Mouse (Mus musculus) heart, postnatal 10 days (tissue): ENCODE data around the gene Mapk3. TPM values are rescaled to one million over a fixed set of nuclear protein-coding genes. Genes with fewer than 3 reads are reported as not detected.

Experiments used
- DNase-seq, 2 experiments: peaks; one replicate each; pipeline ENCODE4 v3.0.0; 2021
- intact Hi-C: fragments of 180-260 bp; cut with DNase I; formaldehyde crosslinking; loops from one replicate; pipeline ENCODE4 v1.15.1; 2025
- total RNA-seq, 2 experiments: library from RNA; stranded (reverse); gene quantifications; 2 replicates each; pipeline ENCODE4 v1.2.3; 2021

The Mapk3 gene
- total RNA-seq, 2 experiments from 2014 or later, result 97.7 to 103 TPM

GRCm38 (mm10) chr7:126780971-126781635, 21.7 kb downstream of the Mapk3 start, which contains the start of gene Tbx6:
Gene Tbx6, plus strand, starts transcription at chr7:126781483.
- peak in 1 of 2 experiments; percentile 49 for DNase-seq
- intact Hi-C loops, result no loop called here

DNA sequence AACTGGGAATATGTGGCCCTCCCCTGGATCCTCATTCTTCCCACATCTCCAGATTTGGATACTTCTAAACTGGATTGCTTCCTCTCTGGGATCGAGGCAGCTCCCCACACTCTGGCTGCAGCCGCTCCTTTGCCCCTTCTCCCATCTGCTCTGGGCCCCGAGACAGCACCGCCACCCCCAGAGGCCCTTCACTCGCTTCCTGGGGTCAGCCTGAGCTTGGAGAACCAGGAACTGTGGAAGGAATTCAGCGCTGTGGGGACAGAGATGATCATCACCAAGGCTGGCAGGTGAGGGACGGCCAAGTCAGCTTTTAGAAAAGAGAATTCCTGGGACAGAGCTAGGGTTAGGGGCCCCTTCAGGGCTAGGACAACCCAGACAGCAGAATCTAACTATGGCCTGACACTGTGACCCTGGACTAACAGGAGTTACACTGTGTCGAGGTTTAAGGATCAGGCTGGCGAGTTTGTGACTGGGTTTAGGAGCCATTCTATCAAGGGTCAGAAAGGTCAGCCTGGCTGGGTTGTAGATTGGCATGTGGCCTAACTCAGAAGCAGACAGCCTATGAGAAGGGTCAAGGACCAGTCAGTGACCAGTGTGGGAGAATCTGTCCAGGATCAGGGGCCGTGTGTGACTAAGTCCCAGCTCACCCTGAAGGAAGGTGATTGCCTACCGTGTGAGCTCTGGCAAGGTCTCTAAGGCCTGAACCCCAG, 22.4 kb downstream of the Mapk3 start:
- intact Hi-C loops, result no loop called here
- DNase-seq, result no peak

DNA sequence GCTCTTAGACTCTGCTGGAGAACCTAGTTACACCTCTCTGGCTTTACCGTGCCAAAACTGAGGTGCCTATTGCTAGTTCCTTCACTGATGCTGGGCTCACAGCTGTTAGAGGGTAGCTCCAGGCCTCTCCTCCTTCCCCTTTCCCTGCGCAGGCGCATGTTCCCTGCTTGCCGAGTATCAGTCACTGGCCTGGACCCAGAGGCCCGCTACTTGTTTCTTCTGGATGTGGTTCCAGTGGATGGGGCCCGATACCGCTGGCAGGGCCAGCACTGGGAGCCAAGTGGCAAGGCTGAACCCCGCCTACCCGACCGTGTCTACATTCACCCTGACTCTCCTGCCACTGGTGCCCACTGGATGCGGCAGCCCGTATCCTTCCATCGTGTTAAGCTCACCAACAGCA, 23.3 kb downstream of the Mapk3 start:
- intact Hi-C loops, result no loop called here
- DNase-seq, result no peak

DNA sequence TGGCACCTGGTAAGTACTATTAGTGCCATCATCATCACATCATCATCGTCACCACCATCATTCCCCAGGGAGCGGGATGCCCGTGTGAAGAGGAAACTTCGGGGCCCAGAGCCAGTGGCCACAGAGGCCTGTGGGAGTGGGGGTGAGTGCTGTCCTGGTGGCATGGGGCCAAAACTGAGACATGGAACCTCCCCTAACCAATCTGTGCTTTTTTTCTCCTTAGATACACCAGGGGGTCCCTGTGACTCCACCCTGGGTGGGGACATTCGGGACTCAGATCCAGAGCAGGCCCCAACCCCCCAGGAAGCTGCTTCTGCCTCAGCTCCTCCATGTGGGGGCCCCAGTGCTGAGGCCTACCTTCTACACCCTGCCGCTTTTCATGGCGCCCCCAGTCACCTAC, 25.1 kb downstream of the Mapk3 start:
- DNase-seq, result no peak
- intact Hi-C loops, result no loop called here

DNA sequence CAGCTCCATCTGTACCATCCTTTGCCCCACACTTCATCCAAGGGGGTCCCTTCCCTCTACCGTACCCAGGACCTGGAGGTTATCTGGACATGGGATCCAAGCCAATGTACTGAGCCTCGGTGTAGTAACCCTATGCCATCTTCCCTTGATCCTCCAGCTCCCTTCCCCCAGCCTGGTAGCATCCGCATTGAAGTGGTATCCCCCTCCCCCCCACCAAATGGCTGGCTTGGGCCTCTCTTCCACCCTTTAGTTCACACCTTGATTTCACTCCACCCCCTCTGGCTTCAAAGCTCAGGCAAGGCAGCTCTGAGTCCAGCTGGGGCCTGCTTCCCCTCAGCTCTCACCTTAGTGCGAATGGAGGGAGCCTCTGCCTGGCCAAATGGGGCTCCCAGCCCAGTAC, 25.7 kb downstream of the Mapk3 start:
- no peak for DNase-seq
- intact Hi-C loops, result no loop called here

DNA sequence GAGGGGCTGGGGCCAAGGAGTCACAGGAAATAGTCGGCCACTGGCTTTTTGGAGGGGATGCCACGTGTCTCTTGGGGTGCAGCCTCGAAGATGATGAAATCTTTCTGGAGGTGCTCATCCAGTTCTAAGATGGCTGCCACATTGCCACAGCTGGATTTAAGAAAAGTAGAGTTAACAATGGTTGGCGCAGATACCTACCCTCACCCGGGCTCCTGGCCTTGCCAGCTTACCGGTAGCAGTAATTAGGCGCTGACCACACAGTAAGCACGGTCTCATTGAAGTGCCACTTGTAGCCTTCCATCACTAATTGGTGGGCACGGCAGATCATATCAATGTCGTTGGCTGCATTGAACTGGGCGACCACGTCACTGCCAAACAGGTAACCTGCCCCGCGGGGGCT, 26.7 kb downstream of the Mapk3 start:
- DNase-seq, result no peak
- intact Hi-C loops, result no loop called here

DNA sequence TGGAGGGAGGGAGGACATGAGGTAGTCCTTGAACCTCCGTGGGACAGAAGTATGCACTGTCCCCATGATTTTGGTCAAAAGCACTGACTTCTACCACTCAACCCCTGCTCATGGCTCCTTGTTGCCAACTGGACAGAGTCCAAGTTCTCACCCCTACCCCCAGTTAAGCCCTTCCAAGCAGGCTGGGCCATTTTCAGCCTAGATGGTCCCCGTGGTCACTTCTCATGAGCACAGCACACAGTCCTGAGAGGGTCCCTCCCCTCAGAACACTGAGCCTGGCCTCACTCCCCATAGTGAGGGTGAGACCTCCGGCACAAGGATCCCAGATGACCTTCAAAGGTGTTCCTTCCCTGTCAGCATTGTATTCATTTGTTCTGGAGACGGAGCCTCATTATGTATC, 29.7 kb downstream of the Mapk3 start:
- no peak for DNase-seq
- intact Hi-C loops, result no loop called here

GRCm38 (mm10) chr7:126791851-126792720, 32.7 kb downstream of the Mapk3 start, which contains the start of gene Ppp4c:
Gene Ppp4c, minus strand, starts transcription at chr7:126792496.
- DNase-seq, result peak; percentile 98 to 99
- intact Hi-C loops, result loop anchor here (2.0 kb wide), 1 partner anchor 31 kb away; no protein-coding TSS in a partner anchor

GRCm38 (mm10) chr7:126792721-126793443, 33.5 kb downstream of the Mapk3 start:
- no peak for DNase-seq
- intact Hi-C loops, result loop anchor here (2.0 kb wide), 1 partner anchor 32 kb away; no protein-coding TSS in a partner anchor

DNA sequence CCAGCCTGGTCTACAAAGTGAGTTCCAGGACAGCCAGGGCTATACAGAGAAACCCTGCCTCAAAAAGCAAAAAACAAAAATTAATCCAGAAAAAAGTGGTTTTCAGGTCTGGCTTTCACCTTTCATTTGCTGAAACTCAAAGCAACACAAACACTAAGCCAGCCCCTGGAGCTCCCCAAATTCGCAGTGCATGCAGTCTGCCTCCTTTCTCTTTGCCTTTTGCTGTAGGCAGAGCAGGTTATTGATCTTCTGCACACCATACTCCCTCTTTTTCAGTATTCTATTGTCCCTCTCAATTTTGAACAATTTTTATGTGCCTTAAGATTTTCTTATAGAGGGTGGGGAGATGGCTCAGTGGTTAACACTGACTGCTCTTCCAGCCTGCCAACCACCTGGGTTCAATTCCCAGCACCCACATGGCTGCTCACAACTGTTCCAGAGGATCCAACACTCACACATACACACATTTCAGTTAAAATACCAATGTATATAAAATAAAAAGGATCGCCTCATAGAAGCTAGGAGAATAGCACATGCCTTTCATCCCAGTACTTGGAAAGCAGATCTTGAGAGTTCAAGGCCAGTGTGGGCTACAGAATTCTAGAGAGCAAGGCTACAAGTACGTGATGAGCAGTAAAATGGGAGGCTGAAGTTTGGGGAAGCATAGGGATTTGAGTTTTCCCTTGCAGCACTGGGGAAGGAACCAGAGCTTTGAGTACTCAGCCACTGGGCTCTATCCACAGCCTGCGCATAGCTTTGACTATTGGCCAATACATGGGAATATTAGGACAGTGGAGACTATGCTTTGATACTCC, 34.3 kb downstream of the Mapk3 start:
- intact Hi-C loops, result loop anchor here (2.0 kb wide), 1 partner anchor 33 kb away; no protein-coding TSS in a partner anchor
- no peak for DNase-seq

GRCm38 (mm10) chr7:126794271-126794605, 34.8 kb downstream of the Mapk3 start:
- intact Hi-C loops, result no loop called here

GRCm38 (mm10) chr7:126795387-126796317, 36.3 kb downstream of the Mapk3 start:
- DNase-seq, result no peak
- intact Hi-C loops, result no loop called here

More at GRCm38 (mm10) chr7:126794271-126794605, 34.8 kb downstream of the Mapk3 start:
- DNase-seq, result no peak

DNA sequence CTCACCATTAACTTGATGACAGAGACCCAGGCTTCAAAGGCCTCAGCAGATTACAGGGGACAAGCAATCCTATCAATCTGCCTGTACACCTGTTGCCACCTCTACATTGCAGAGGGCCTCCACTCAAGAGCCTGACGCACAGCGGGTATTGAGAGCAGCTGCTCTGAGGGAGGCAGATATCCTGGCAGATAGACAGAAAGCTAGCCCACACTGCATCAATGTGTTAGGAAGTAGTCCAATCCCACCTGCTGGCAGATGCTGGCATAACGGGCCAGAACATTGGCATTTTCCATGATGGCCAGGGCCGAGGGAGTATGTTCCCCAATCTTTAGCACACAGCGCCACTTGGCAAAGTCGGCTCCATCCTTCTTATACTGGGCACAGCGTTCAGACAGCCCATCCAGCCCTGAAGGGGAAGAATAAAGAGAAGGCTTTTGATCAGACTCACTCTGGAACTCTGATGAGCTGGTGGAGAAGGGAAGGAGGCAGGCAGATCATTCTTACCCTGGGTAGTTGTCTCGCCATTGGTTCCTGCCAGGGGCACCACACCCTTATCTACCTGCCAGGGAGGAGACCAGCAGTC, 37.0 kb downstream of the Mapk3 start:
- peak in 1 of 2 experiments; percentile 50 for DNase-seq

GRCm38 (mm10) chr7:126797411-126798126, 38.2 kb downstream of the Mapk3 start, which contains the start of gene Fam57b:
Gene Fam57b, plus strand, starts transcription at chr7:126797668.
- intact Hi-C loops, result no loop called here
- DNase-seq, result peak; percentile 73 to 80

More for the DNA sequence above, 37.0 kb downstream of the Mapk3 start:
- intact Hi-C loops, result no loop called here

DNA sequence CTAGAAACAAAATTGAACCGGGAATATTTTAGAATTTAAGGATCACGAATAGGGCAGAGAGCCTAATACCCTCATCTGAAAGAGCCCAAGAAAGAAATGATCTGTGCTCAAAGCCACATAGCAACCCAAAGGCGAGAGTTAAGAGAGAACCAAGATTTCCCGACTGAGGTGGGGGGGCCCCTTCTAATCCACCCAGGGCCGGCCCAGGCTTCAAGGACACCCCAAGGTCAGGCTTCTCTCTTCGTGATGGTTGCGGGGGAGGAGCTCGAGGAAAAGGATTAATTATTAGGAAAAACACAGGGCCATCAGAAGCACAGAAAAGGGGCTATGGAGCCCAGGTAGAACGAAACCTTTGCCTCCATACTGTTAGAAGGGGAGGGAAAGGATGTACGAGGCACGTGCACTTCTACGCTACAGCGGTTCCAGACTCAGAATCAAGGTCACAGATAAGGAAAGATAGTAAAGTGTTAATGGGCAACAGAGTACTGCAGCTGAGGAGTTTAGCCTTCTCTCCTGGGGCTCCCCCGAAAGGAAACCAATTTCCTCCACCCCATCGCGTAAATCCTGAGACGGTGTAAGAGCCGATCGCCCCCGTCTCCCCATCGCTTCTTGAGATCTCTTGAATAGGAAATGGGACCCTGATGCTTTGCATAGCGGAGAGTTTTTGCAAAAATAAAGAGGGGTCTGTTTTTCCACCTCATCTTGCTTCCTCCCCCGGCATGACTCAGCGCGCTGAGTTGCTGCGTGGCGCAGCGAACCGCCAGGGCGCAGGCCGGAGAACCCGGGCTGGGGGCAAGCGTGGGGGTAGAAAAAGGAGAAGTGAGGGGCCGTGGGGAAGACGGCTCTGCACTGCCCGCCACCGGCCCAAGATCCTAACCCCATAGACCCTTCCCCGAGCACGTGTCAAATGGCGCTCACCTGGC, 39.0 kb downstream of the Mapk3 start:
- intact Hi-C loops, result no loop called here
- peak in 1 of 2 experiments; percentile 58 for DNase-seq

- peak; percentile 97 to 99 for DNase-seq
- intact Hi-C loops, result no loop called here
Measured at GRCm38 (mm10) chr7:126799050-126799467, 39.7 kb downstream of the Mapk3 start.
